Mouse (Mus musculus): ENCODE data around the gene Treml1.
A peak's percentile ranks its signal among the peaks of the same experiment; 100 is the strongest.
"Not testable (repeated sequence)": the region's sequence is repeated elsewhere in the genome, so short reads cannot be mapped to it uniquely, and the experiment has no call there.

Gene Treml1

GRCm38 (mm10) chr17:48359616-48360015 lies at the start of gene Treml1:
Gene Treml1 (plus strand): TSS chr17:48359916.
- no peak for DNase-seq

GRCm38 (mm10) chr17:48312124-48312523 lies 47.6 kb upstream of the Treml1 start:
- DNase-seq, result no peak

- DNase-seq, result not testable (repeated sequence)
Measured at GRCm38 (mm10) chr17:48315905-48316579, 43.7 kb upstream of the Treml1 start, which contains the start of gene B430306N03Rik. Gene B430306N03Rik (plus strand): TSS chr17:48316141.

GRCm38 (mm10) chr17:48318686-48319085 lies 41.0 kb upstream of the Treml1 start:
- no peak for DNase-seq

DNA sequence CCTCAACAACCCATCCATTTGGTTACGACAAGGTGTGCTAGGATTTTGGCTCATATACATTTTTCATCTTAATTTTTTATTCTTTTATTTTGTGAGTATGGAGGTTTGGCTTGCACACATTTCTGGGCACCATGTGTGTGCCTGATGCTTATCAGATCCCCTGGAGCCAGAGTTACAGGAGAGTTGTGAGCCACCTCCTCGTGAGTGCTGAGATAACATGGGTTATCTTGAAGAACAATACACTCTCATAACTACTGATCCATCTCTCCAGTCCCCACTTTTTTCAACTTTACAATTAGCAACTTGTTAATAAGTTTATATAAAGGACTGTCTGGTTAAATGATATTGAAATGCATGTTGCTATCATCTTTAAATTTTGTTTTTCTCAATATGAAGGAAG lies 38.4 kb upstream of the Treml1 start:
- no peak for DNase-seq

GRCm38 (mm10) chr17:48323236-48323635 lies 36.5 kb upstream of the Treml1 start:
- no peak for DNase-seq

DNA sequence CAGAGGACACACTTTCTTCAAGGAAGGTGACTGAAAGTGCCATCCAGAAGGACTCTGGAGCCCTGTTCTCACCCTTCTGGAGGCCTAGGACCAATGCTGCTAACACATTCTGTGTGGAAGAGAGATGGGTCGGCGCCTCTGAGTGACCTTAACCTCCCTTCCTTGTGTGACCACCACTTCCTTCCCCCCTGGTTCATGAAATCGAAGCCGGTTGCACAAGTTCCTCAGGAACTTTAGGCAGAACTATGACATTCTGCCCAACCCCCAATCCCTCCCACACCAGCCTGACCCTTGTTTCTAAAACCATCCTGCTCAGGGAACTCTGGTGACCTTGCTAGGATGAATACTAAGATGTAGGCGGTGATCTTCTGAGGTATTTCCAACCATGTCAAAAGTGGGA lies 35.5 kb upstream of the Treml1 start:
- no peak for DNase-seq

GRCm38 (mm10) chr17:48325093-48325492 lies 34.6 kb upstream of the Treml1 start:
- no peak for DNase-seq

- DNase-seq, result no peak
Measured at GRCm38 (mm10) chr17:48325638-48326037, 34.1 kb upstream of the Treml1 start.

- DNase-seq, result no peak
Measured at GRCm38 (mm10) chr17:48326656-48327055, 33.1 kb upstream of the Treml1 start.

DNA sequence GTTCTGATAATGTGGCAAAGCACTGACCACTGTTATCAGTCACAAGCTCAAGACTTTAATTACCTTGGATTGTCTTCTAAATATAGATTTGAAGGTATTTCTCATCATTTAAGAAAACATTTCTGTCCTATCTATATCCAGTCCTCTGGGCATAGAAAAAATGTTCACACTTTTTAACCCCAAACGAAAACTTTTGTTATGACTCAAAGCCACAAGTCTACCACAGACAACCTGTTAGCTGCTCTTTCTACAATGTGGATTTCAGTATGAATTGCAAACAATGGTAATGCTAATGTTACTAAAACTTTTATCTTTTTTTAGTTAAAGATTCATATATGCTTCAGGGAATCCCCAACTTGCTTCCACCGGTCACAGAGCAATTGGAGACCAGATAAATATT lies 27.2 kb upstream of the Treml1 start:
- DNase-seq, result no peak

GRCm38 (mm10) chr17:48334186-48334585 lies 25.5 kb upstream of the Treml1 start:
- DNase-seq, result no peak

DNA sequence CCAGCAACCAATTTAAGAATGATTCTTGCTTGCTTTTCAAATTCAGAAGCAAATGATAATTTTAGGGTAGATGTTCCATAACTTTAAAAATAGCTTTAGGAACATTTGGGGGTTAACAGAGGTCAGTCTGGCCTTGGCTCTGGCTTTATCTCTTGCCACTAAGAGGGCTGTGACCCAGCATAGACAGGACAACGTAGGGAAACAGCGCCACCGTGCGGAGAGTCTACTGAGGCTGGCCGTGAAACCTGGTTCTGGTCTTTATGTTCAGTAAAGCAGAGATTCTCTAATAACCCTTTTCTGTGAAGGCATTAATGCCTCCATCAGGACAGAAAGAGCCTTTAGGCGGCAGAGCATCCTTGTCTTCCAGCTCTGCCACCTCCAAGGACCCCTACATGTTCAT lies 22.9 kb upstream of the Treml1 start:
- DNase-seq, result peak; percentile 79

DNA sequence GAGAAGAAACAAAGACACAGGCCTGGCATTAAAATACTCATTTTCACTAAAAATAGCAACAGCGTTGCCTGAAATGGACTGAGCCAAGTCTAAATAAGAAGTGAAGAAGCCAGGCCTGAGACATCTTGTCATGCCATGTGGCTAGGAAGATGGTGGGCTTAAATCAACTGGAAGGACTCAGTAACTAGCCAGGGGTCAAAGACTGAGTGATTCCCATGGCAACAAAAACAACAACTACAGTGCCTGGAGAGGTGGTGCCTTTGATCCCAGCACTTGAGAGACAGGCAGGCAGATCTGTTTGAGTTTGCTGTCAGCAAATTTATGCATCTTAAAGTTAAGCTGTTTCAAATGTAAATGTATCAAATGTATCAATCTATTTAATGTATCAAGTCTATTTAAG lies 19.4 kb upstream of the Treml1 start:
- no peak for DNase-seq

GRCm38 (mm10) chr17:48341947-48342346 lies 17.8 kb upstream of the Treml1 start:
- DNase-seq, result no peak

DNA sequence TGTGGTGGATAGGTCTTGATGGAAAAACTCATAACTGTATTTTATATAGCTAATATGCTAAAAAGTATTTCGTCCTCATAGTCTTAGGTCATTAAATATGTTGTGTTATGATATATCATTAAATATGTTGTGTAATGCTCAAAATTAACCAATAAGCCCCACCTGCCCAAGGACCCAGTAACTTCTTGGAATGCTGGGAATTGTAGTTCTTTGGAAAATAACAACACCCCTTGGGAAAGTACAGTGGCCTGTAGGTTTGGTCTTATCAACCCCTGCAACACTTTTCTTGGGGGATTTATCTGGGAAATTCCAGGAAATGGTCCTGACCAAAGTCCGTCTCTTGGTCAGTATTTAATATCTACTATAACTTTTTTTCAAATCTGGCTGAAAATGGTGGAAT lies 16.7 kb upstream of the Treml1 start:
- no peak for DNase-seq

DNA sequence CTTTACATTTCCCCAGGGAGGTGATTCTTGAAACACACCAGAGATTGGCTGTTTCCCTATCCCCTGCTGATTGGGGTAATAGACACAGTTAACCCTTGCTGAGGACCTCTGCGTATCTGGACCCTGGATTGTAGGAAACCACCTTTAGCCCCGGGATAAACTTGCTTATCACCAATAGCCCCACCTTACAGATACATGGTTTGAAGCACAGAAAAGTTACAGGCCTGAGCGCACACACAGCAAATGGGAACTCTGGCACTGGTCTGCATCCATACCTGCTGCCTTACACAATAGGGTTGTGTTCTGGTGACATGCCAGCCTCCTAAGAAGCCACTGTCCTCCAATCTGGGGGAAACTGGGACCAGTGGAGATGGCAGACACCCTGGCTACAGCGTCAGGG lies 13.9 kb upstream of the Treml1 start:
- DNase-seq, result no peak

- peak; percentile 17 for DNase-seq
Measured at GRCm38 (mm10) chr17:48346231-48346630, 13.5 kb upstream of the Treml1 start, which contains the start of gene Trem2. Gene Trem2 (plus strand): TSS chr17:48346401.

- no peak for DNase-seq
Measured at GRCm38 (mm10) chr17:48346834-48347233, 12.9 kb upstream of the Treml1 start.

GRCm38 (mm10) chr17:48347287-48347686 lies 12.4 kb upstream of the Treml1 start:
- DNase-seq, result no peak

GRCm38 (mm10) chr17:48350681-48351193 lies 9.0 kb upstream of the Treml1 start:
- no peak for DNase-seq

- DNase-seq, result not testable (repeated sequence)
Measured at GRCm38 (mm10) chr17:48352976-48353375, 6.7 kb upstream of the Treml1 start.

GRCm38 (mm10) chr17:48355822-48356221 lies 3.9 kb upstream of the Treml1 start:
- no peak for DNase-seq

DNA sequence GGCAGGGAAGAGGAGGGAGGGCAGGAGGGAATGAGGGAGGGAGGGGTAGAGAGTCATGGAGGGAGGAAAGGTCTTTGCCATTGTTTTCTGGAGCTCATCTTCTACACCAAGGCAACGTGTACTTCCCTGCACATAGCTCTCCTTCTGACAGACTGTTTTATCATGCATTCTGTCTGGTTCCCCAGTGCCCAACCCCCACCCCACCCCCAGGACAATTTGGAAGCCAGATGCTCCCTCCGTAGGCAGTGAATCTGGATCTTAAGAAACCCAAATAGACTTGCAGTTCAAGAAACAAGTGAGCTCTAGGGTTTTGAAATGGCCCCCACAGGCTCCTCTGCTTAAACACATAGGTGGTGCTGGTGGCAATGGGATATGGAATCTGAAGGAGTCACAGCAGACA lies 1.8 kb upstream of the Treml1 start:
- DNase-seq, result no peak

- DNase-seq, result no peak
Measured at GRCm38 (mm10) chr17:48360462-48360861, 746 bp downstream of the Treml1 start.

Data from lung, postnatal 10 days (tissue).